Mouse (Mus musculus): ENCODE results near the gene Ak9. TPM values are rescaled to one million over a fixed set of nuclear protein-coding genes. Genes with fewer than 3 reads are reported as not detected.

Ak9 gene
- total and polyA plus RNA-seq, 3 experiments = 0.21 TPM; not detected in 2

DNA sequence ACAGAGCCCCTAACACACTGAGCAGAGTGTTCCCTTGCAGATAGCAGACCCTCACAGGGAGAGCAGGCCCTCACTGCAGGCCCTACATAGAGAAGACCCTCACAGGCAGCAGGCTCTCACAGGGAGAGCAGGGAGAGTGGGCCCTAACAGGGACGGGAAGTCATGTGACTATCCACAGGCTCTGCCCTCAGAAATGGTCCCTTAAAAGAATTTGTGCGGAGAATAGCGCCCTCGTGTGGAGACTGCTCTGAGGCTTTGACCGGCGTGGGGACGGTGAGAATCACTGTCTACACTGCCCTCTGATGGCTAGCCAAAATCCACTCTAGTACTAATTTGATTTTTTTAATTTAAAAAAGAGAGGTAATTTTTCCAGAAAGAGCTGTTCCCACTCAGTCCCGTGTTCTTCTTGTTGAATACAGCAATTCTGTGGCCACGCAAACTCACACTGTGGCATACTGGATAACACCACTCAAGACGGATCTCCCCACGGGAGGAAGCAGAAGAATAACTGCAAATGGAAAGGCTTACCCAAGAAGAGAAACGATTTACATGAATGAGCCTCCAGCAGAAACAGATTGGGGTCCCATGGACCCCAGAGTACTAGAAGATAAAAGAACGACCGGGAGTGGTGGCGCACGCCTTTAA lies 14.9 kb upstream of the Ak9 start (continued):
- no peak for TF ChIP-seq MEF2A (IDR thresholded peaks at IDR 0.05; ENCODE audit: extremely low read depth, insufficient replicate concordance, low read depth, low read length, poor library complexity, severe bottlenecking)
- TF ChIP-seq RCOR1 (IDR thresholded peaks at IDR 0.05; ENCODE audit: low read depth, low read length) = no peak

DNA sequence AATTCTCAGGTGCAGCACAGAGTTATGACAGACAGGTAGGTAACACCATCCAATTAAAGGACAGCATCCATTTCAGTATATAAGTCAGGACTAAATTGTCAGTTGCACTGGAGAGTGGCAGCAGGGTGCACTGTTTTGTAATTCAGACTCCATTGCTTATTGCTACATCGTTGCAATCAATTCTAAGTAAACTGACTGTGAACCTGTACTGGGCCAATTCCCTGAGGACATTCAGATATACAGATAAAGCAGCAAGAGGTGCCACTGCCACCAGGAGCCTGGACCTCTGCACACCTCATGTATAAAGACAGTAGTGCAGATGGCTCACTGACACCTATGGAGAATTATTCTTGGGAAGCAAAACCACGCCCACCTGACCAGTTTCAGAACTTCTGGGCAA lies 12.8 kb upstream of the Ak9 start:
- H3K27ac ChIP-seq (ENCODE audit: control insufficient read depth, low read depth, low read length) = no peak overlapping the region
- TF ChIP-seq TAL1 (IDR thresholded peaks at IDR 0.05; ENCODE audit: low read length) (no peak), ZKSCAN1 (IDR thresholded peaks at IDR 0.05; ENCODE audit: low read depth, low read length) (no peak), ETS1 (IDR thresholded peaks at IDR 0.05; ENCODE audit: low read depth, low read length) (no peak), CHD1 (IDR thresholded peaks at IDR 0.05; ENCODE audit: low read depth, low read length) (no peak), USF1 (IDR thresholded peaks at IDR 0.05; ENCODE audit: low read depth, low read length) (no peak), GATA1 (IDR thresholded peaks at IDR 0.05; ENCODE audit: low read depth, low read length) (no peak), E2F4 (IDR thresholded peaks at IDR 0.05; ENCODE audit: borderline replicate concordance, low read depth, low read length) (no peak), NELFE (IDR thresholded peaks at IDR 0.05; ENCODE audit: low read depth, low read length) (no peak), CTCF (IDR thresholded peaks at IDR 0.05 in 2 of 3, conservative IDR thresholded peaks at IDR 0.05 in 1 of 3; ENCODE audit: control insufficient read depth in 1 of 3, insufficient read depth in 1 of 3, low read depth in 2 of 3, low read length in 3 of 3, poor library complexity in 1 of 3, severe bottlenecking in 1 of 3) (no peak), POLR2AphosphoS2 (IDR thresholded peaks at IDR 0.05; ENCODE audit: low read length) (no peak), POLR2AphosphoS5 (IDR thresholded peaks at IDR 0.05; ENCODE audit: borderline replicate concordance, low read depth, low read length) (no peak), MAZ (IDR thresholded peaks at IDR 0.05; ENCODE audit: low read depth, low read length) (no peak), ZNF384 (IDR thresholded peaks at IDR 0.05; ENCODE audit: low read depth, low read length) (no peak), ZMIZ1 (IDR thresholded peaks at IDR 0.05; ENCODE audit: low read depth, low read length) (no peak), POLR2A (IDR thresholded peaks at IDR 0.05; ENCODE audit: control insufficient read depth in 1 of 2, insufficient read depth in 1 of 2, low read depth in 1 of 2, low read length in 2 of 2, poor library complexity in 1 of 2) (no peak), MEF2A (IDR thresholded peaks at IDR 0.05; ENCODE audit: extremely low read depth, insufficient replicate concordance, low read depth, low read length, poor library complexity, severe bottlenecking) (no peak)

DNA sequence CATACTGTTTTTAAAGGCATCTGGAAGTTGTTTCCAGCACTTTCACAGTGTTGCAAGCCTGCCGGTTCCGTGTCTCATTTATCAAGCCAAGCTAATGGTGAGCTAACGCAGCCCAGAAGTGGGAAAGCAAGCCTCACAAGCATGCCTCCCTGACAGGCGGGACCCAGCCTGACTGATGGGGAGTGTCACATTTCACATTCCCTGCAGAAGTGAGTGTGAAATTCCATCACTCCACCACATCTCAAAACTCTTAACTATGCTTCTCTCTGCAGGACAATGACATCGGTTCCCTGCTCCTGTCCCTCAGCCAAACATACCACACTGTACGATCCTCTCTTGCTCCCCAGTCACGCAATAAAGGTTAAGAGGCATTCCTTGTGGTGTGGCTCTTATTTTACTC lies 10.8 kb upstream of the Ak9 start:
- H3K9me3 ChIP-seq (replicated peaks; ENCODE audit: insufficient read depth, low read length) = no peaks in the 10 kb centered on the region
- TF ChIP-seq E2F4 (IDR thresholded peaks at IDR 0.05; ENCODE audit: borderline replicate concordance, low read depth, low read length) (no peak), SMC3 (IDR thresholded peaks at IDR 0.05; ENCODE audit: low read depth, low read length) (no peak), BHLHE40 (IDR thresholded peaks at IDR 0.05; ENCODE audit: borderline replicate concordance, low read depth, low read length) (no peak), ELF1 (IDR thresholded peaks at IDR 0.05; ENCODE audit: low read depth, low read length) (no peak), MEF2A (IDR thresholded peaks at IDR 0.05; ENCODE audit: extremely low read depth, insufficient replicate concordance, low read depth, low read length, poor library complexity, severe bottlenecking) (no peak), MAZ (IDR thresholded peaks at IDR 0.05; ENCODE audit: low read depth, low read length) (no peak), CTCF (IDR thresholded peaks at IDR 0.05 in 2 of 3, conservative IDR thresholded peaks at IDR 0.05 in 1 of 3; ENCODE audit: control insufficient read depth in 1 of 3, insufficient read depth in 1 of 3, low read depth in 2 of 3, low read length in 3 of 3, poor library complexity in 1 of 3, severe bottlenecking in 1 of 3) (no peak), USF1 (IDR thresholded peaks at IDR 0.05; ENCODE audit: low read depth, low read length) (no peak), POLR2AphosphoS2 (IDR thresholded peaks at IDR 0.05; ENCODE audit: low read length) (no peak), MXI1 (IDR thresholded peaks at IDR 0.05; ENCODE audit: low read depth, low read length) (no peak), USF2 (IDR thresholded peaks at IDR 0.05; ENCODE audit: borderline replicate concordance in 1 of 2, insufficient read depth in 1 of 2, low read depth in 1 of 2, low read length in 2 of 2) (no peak), MYB (IDR thresholded peaks at IDR 0.05; ENCODE audit: low read depth, low read length) (no peak), ZC3H11A (IDR thresholded peaks at IDR 0.05; ENCODE audit: low read depth, low read length) (no peak), ETS1 (IDR thresholded peaks at IDR 0.05; ENCODE audit: low read depth, low read length) (no peak), ZKSCAN1 (IDR thresholded peaks at IDR 0.05; ENCODE audit: low read depth, low read length) (no peak), TBP (IDR thresholded peaks at IDR 0.05; ENCODE audit: low read depth, low read length) (no peak), JUND (IDR thresholded peaks at IDR 0.05; ENCODE audit: low read depth, low read length) (no peak), GATA1 (IDR thresholded peaks at IDR 0.05; ENCODE audit: low read depth, low read length) (no peak), POLR2AphosphoS5 (IDR thresholded peaks at IDR 0.05; ENCODE audit: borderline replicate concordance, low read depth, low read length) (no peak)
- DNase-seq (ENCODE audit: low read depth, low spot score) = no peak

More for the DNA sequence above, 12.8 kb upstream of the Ak9 start:
- Histone ChIP-seq H3K27me3 (ENCODE audit: control insufficient read depth in 1 of 2, insufficient read depth in 2 of 2, low read length in 2 of 2) (no peaks in the 10 kb centered on the region), H3K4me1 (ENCODE audit: control insufficient read depth in 1 of 2, insufficient read depth in 2 of 2, low read length in 2 of 2) (0 out of 4 replicates have a peak, but pooled peaks cover 0 to 3% of the 10 kb centered on the region in 2 experiments), H3K9me3 (replicated peaks; ENCODE audit: insufficient read depth, low read length) (no peaks in the 10 kb centered on the region), H3K4me3 (ENCODE audit: control insufficient read depth in 1 of 2, insufficient read depth in 1 of 2, low read depth in 2 of 2, low read length in 2 of 2) (no peak overlapping the region), H3K9ac (ENCODE audit: control insufficient read depth, low read depth, low read length, poor library complexity, severe bottlenecking) (no peak overlapping the region), H3K79me2 (ENCODE audit: control insufficient read depth, insufficient read depth, low read length, poor library complexity) (peaks cover 2% of the 10 kb centered on the region; the same call in 1 of the 2 replicates), H3K36me3 (ENCODE audit: control insufficient read depth in 1 of 2, insufficient read depth in 2 of 2, low read length in 2 of 2) (no peaks in the 10 kb centered on the region)
- no peak for DNase-seq (ENCODE audit: low read depth, low spot score)

More for the DNA sequence above, 10.8 kb upstream of the Ak9 start:
- no peaks in the 10 kb centered on the region for H3K36me3 ChIP-seq (ENCODE audit: control insufficient read depth in 1 of 2, insufficient read depth in 2 of 2, low read length in 2 of 2)
- no peak overlapping the region for H3K4me3 ChIP-seq (ENCODE audit: control insufficient read depth in 1 of 2, insufficient read depth in 1 of 2, low read depth in 2 of 2, low read length in 2 of 2)
- H3K4me1 ChIP-seq (ENCODE audit: control insufficient read depth in 1 of 2, insufficient read depth in 2 of 2, low read length in 2 of 2) = 0 out of 4 replicates have a peak, but pooled peaks cover 0 to 3% of the 10 kb centered on the region in 2 experiments
- H3K27me3 ChIP-seq (ENCODE audit: control insufficient read depth in 1 of 2, insufficient read depth in 2 of 2, low read length in 2 of 2) = no peaks in the 10 kb centered on the region
- H3K27ac ChIP-seq (ENCODE audit: control insufficient read depth, low read depth, low read length) = no peak overlapping the region
- H3K9ac ChIP-seq (ENCODE audit: control insufficient read depth, low read depth, low read length, poor library complexity, severe bottlenecking) = no peak overlapping the region
- peaks cover 2% of the 10 kb centered on the region; the same call in 1 of the 2 replicates for H3K79me2 ChIP-seq (ENCODE audit: control insufficient read depth, insufficient read depth, low read length, poor library complexity)

Data from MEL (cell line).